Mouse (Mus musculus) central nervous system, embryonic 11.5 days (tissue): Measurements from ENCODE around the gene Camk2n2. TPM values are rescaled to one million over a fixed set of nuclear protein-coding genes. Genes with fewer than 3 reads are reported as not detected.

ENCODE experiments used
- polyA plus RNA-seq: library from polyadenylated mRNA; depleted of rRNA; stranded (reverse); fragments of >200 nt; gene quantifications from 2 replicates; pipeline ENCODE4 v1.2.3, GENCODE M21; 2012; rRNA removed

Camk2n2 gene
- 10.4 and 10.6 TPM in 2 replicates for polyA plus RNA-seq

GRCm38 (mm10) chr16:20621191-20621990, at the start of gene Camk2n2:
Gene Camk2n2, minus strand, starts transcription at chr16:20621287.

GRCm38 (mm10) chr16:20668013-20668412, 46.9 kb upstream of the Camk2n2 start, which contains the start of gene Eif4g1:
Gene Eif4g1, plus strand, starts transcription at chr16:20668313.

GRCm38 (mm10) chr16:20651076-20651946, 30.2 kb upstream of the Camk2n2 start, which contains the start of gene Psmd2:
Gene Psmd2, plus strand, starts transcription at chr16:20651652.

GRCm38 (mm10) chr16:20629731-20630634, 8.9 kb upstream of the Camk2n2 start, which contains the start of gene Ece2:
Gene Ece2, plus strand, starts transcription at chr16:20629828.

GRCm38 (mm10) chr16:20611357-20612227, 9.5 kb downstream of the Camk2n2 start, which contains the start of the genes Eef1akmt4, Gm49333 and Alg3:
Gene Eef1akmt4, plus strand, starts transcription at chr16:20611593.
Gene Gm49333, plus strand, starts transcription at chr16:20611610.
Gene Alg3, minus strand, starts transcription at chr16:20611735.

GRCm38 (mm10) chr16:20589366-20589938, 31.6 kb downstream of the Camk2n2 start, which contains the start of gene Vwa5b2:
Gene Vwa5b2, plus strand, starts transcription at chr16:20589471.

Other genes with a start within 250 kb of the Camk2n2 start
- gene Abcc5, start 194.9 kb downstream of the Camk2n2 start, polyA plus RNA-seq: 146 and 153 TPM in 2 replicates
- gene Eif2b5, start 122.5 kb downstream of the Camk2n2 start, polyA plus RNA-seq: 63.5 and 74.4 TPM in 2 replicates
- 72.1 and 88.5 TPM in 2 replicates for gene Dvl3, start 104.3 kb downstream of the Camk2n2 start, polyA plus RNA-seq
- 439 and 679 TPM in 2 replicates for gene Ap2m1, start 85.8 kb downstream of the Camk2n2 start, polyA plus RNA-seq
- gene Abcf3, start 72.7 kb downstream of the Camk2n2 start, polyA plus RNA-seq: 56.9 and 58.1 TPM in 2 replicates
- 6.8 and 10.0 TPM in 2 replicates for gene Vwa5b2, start 31.8 kb downstream of the Camk2n2 start, polyA plus RNA-seq
- gene Eef1akmt4, start 9.7 kb downstream of the Camk2n2 start, polyA plus RNA-seq: 15.6 and 20.6 TPM in 2 replicates
- gene Gm49333, start 9.7 kb downstream of the Camk2n2 start, polyA plus RNA-seq: 0.23 TPM in 1 of 2 replicates, not detected in the other
- gene Alg3, start 9.6 kb downstream of the Camk2n2 start, polyA plus RNA-seq: 21.2 and 26.8 TPM in 2 replicates
- gene Ece2, start 8.5 kb upstream of the Camk2n2 start, polyA plus RNA-seq: 11.9 and 13.3 TPM in 2 replicates
- gene Psmd2, start 30.4 kb upstream of the Camk2n2 start, polyA plus RNA-seq: 237 and 241 TPM in 2 replicates
- gene Eif4g1, start 47.0 kb upstream of the Camk2n2 start, polyA plus RNA-seq: 283 and 370 TPM in 2 replicates
- gene Fam131a, start 72.0 kb upstream of the Camk2n2 start, polyA plus RNA-seq: 11.9 and 17.1 TPM in 2 replicates
- 100 and 107 TPM in 2 replicates for gene Polr2h, start 96.4 kb upstream of the Camk2n2 start, polyA plus RNA-seq
- 42.3 and 60.2 TPM in 2 replicates for gene Clcn2, start 96.5 kb upstream of the Camk2n2 start, polyA plus RNA-seq
- 10.6 and 12.0 TPM in 2 replicates for gene Chrd, start 111.8 kb upstream of the Camk2n2 start, polyA plus RNA-seq
- 0.96 and 2.0 TPM in 2 replicates for gene Thpo, start 113.2 kb upstream of the Camk2n2 start, polyA plus RNA-seq